Comparison of ENCODE assay signal across 7 mouse cellular contexts in genomic region chr11:69655264-69656064, GRCm38 (mm10). TPM values are rescaled to one million over a fixed set of nuclear protein-coding genes. Genes with fewer than 3 reads are reported as not detected.
DNase-seq lines count a peak whose midpoint lies in the region; ATAC-seq lines count a peak whose summit lies in the region.

Gene Sox15, plus strand, starts transcription at chr11:69655314.

- no peak within 1 kb of the TSS for H3K4me3 ChIP-seq in forebrain, embryonic 14.5 days (ENCODE audit: low read depth, low read length)

- H3K9me3 ChIP-seq in forebrain, embryonic 14.5 days (replicated peaks; ENCODE audit: control insufficient read depth, low read length): no peaks in the 10 kb centered on the region

- H3K27ac ChIP-seq in forebrain, embryonic 14.5 days (ENCODE audit: low read depth, low read length): no peak within 1 kb of the TSS

- DNase-seq in WW6 (ENCODE audit: low read depth, low spot score): peak; percentile 86
- DNase-seq in cerebellum, adult 11-12 months: peak; percentile 69
- DNase-seq in forebrain, embryonic 14.5 days (ENCODE audit: low spot score): peak; percentile 84
- peak; percentile 69 to 74 for DNase-seq in layer of hippocampus, postnatal 36 days
- peak; percentile 80 for DNase-seq in lung, postnatal 36 days
- peak; percentile 79 for DNase-seq in right cerebral cortex, postnatal 14 days

- H3K4me2 ChIP-seq in forebrain, embryonic 14.5 days (ENCODE audit: low read length): no peak within 1 kb of the TSS

- 21% methylated on average over 34 of the region's 34 CpGs for WGBS in forebrain, embryonic 14.5 days

- peak within 1 kb of the TSS; percentile 21 for H3K9ac ChIP-seq in forebrain, embryonic 14.5 days (ENCODE audit: low read length)

- peaks cover 78% of the 10 kb centered on the region for H3K36me3 ChIP-seq in forebrain, embryonic 14.5 days (ENCODE audit: control insufficient read depth, insufficient read depth, low read length)

- no peaks in the 10 kb centered on the region for H3K27me3 ChIP-seq in forebrain, embryonic 14.5 days (replicated peaks; ENCODE audit: control insufficient read depth, insufficient read depth, low read length)

- no peaks in the 10 kb centered on the region for H3K4me1 ChIP-seq in forebrain, embryonic 14.5 days (ENCODE audit: control insufficient read depth, insufficient read depth, low read length)

- peak; percentile 85 for ATAC-seq in forebrain, embryonic 14.5 days
- ATAC-seq in hematopoietic stem cell, adult 5-6 weeks (replicated peaks in 1 of 2; ENCODE audit: insufficient read depth in 1 of 2, low FRiP score in 2 of 2, low TSS enrichment in 1 of 2, low read depth in 1 of 2, poor library complexity in 2 of 2, severe bottlenecking in 2 of 2): peak; percentile 34 to 54; a peak in 3 of 4 replicates

RNA-seq across cellular contexts. Expression of gene Sox15, which starts in this region (rescaled TPM):
- not detected in 2 replicates for polyA plus RNA-seq in forebrain, embryonic 14.5 days (2014; fragmentation: Nextera tagmentation; extraction: Ambion mirVana)
- 1.5 TPM in 1 of 2 replicates, not detected in the other for total RNA-seq in hematopoietic stem cell, adult 5-6 weeks (2017)
- total RNA-seq in layer of hippocampus, postnatal 36 days (2021): not detected

Comparison
In these comparisons a context has a peak if more than half of its experiments do, and no peak if none do; other contexts are left out.
1. Peak in DNase-seq, ATAC-seq and H3K9ac ChIP-seq in forebrain, embryonic 14.5 days; RNA of the gene not detected or under 1 TPM.
2. Peak in DNase-seq in layer of hippocampus, postnatal 36 days; RNA of the gene not detected or under 1 TPM.